ENCODE assay signal across 10 mouse cellular contexts in genomic region chr2:65441566-65441965, GRCm38 (mm10).
DNase-seq lines count a peak whose midpoint lies in the region; ATAC-seq and TF ChIP-seq lines count a peak whose summit lies in the region.
"Had no signal": no experiment of that assay in that cellular context is flagged by ENCODE, and none has a peak within 500 bp of the region (broad histone marks: within the 10 kb centered on the region; RNA-seq: fewer than 3 reads in every experiment).

No protein-coding gene starts in this region.

- ATAC-seq in intestine, embryonic 15.5 days = no peak
- no peak for ATAC-seq in CD4-positive, CD25-positive, alpha-beta regulatory T cell, adult 4 months

- peaks cover 5% of the 10 kb centered on the region for H3K4me1 ChIP-seq in heart, adult 2 months (ENCODE audit: control insufficient read depth, insufficient read depth, low read length)
- H3K4me1 ChIP-seq in heart, embryonic 10.5 days = peaks cover 12% of the 10 kb centered on the region; the same call in 1 of the 2 replicates
- no peaks in the 10 kb centered on the region for H3K4me1 ChIP-seq in intestine, embryonic 15.5 days (replicated peaks)
- H3K4me1 ChIP-seq: embryonic facial prominence, embryonic 13.5 days; limb, embryonic 12.5 days had no signal

- TF ChIP-seq POLR2A in heart, adult 2 months (IDR thresholded peaks at IDR 0.05; ENCODE audit: insufficient read depth, low read depth, low read length) = no peak
- TF ChIP-seq POLR2A in brain, embryonic 14.5 days (IDR thresholded peaks at IDR 0.05; ENCODE audit: borderline replicate concordance, extremely low read depth, insufficient read depth, insufficient read length, poor library complexity, severe bottlenecking) = no peak

- no peaks in the 10 kb centered on the region for H3K79me2 ChIP-seq in heart, adult 2 months (replicated peaks; ENCODE audit: control insufficient read depth, insufficient read depth, low read length)

- no peak overlapping the region for H3K9ac ChIP-seq in heart, adult 2 months (ENCODE audit: low read depth, low read length)
- no peak overlapping the region for H3K9ac ChIP-seq in intestine, embryonic 15.5 days
- H3K9ac ChIP-seq: embryonic facial prominence, embryonic 13.5 days; limb, embryonic 12.5 days had no signal

- no peak for TF ChIP-seq EP300 in heart, adult 2 months (IDR thresholded peaks at IDR 0.05; ENCODE audit: insufficient read depth, low read depth, low read length)

- TF ChIP-seq CTCF in heart, adult 2 months (IDR thresholded peaks at IDR 0.05) = no peak
- no peak for TF ChIP-seq CTCF in brain, embryonic 14.5 days (IDR thresholded peaks at IDR 0.05; ENCODE audit: borderline replicate concordance, extremely low read depth, insufficient read depth, insufficient read length)

- H3K9me3 ChIP-seq in heart, embryonic 10.5 days = no peaks in the 10 kb centered on the region
- H3K9me3 ChIP-seq in intestine, embryonic 15.5 days = no peaks in the 10 kb centered on the region
- H3K9me3 ChIP-seq: embryonic facial prominence, embryonic 13.5 days; limb, embryonic 12.5 days had no signal

- no peak overlapping the region for H3K4me2 ChIP-seq in intestine, embryonic 15.5 days (replicated peaks)
- H3K4me2 ChIP-seq: embryonic facial prominence, embryonic 13.5 days; limb, embryonic 12.5 days had no signal

- no peak overlapping the region for H3K4me3 ChIP-seq in heart, adult 2 months
- H3K4me3 ChIP-seq in heart, embryonic 10.5 days = no peak overlapping the region
- H3K4me3 ChIP-seq in intestine, embryonic 15.5 days (replicated peaks) = no peak overlapping the region
- H3K4me3 ChIP-seq: embryonic facial prominence, embryonic 13.5 days; limb, embryonic 12.5 days had no signal

- 8% methylated on average over 5 of the region's 5 CpGs for WGBS in heart, adult 2 months
- WGBS in heart, embryonic 10.5 days = 24% methylated on average over 5 of the region's 5 CpGs
- WGBS in intestine, embryonic 15.5 days = 24% methylated on average over 5 of the region's 5 CpGs

- intact Hi-C loops in heart, adult 2 months (cut with DNase I) = no loop called here

- peak overlapping the region; percentile 41 for H3K27ac ChIP-seq in heart, adult 2 months
- no peak overlapping the region for H3K27ac ChIP-seq in heart, embryonic 10.5 days
- H3K27ac ChIP-seq in intestine, embryonic 15.5 days = no peak overlapping the region
- H3K27ac ChIP-seq: embryonic facial prominence, embryonic 13.5 days; limb, embryonic 12.5 days had no signal

- H3K27me3 ChIP-seq in heart, adult 2 months (ENCODE audit: control insufficient read depth, insufficient read depth, low read length) = no peaks in the 10 kb centered on the region
- no peaks in the 10 kb centered on the region for H3K27me3 ChIP-seq in heart, embryonic 10.5 days (ENCODE audit: insufficient read depth, poor library complexity, severe bottlenecking)
- no peaks in the 10 kb centered on the region for H3K27me3 ChIP-seq in intestine, embryonic 15.5 days (replicated peaks)
- H3K27me3 ChIP-seq: embryonic facial prominence, embryonic 13.5 days; limb, embryonic 12.5 days had no signal

- peaks cover 2% of the 10 kb centered on the region; the same call in 1 of the 2 replicates for H3K36me3 ChIP-seq in heart, adult 2 months (ENCODE audit: control insufficient read depth, insufficient read depth, low read length)
- H3K36me3 ChIP-seq in heart, embryonic 10.5 days = no peaks in the 10 kb centered on the region
- no peaks in the 10 kb centered on the region for H3K36me3 ChIP-seq in intestine, embryonic 15.5 days
- H3K36me3 ChIP-seq: embryonic facial prominence, embryonic 13.5 days; limb, embryonic 12.5 days had no signal

- peak; percentile 25 to 49 for DNase-seq in heart, adult 2 months
- no peak for DNase-seq in heart, embryonic 10.5 days (ENCODE audit: low spot score)
- peak; percentile 89 for DNase-seq in 3T3-L1 (ENCODE audit: low read depth, low spot score)
- peak; percentile 31 for DNase-seq in brain, embryonic 14.5 days (ENCODE audit: low read depth)
- DNase-seq in kidney, postnatal 4 days = peak; percentile 8 to 9
- DNase-seq in gastrocnemius, postnatal 25 days = no peak

Comparison
In these comparisons a context has a peak if more than half of its experiments do, and no peak if none do; other contexts are left out.
1. DNase-seq: peak in heart, adult 2 months (2 of 2), 3T3-L1 (single experiment), brain, embryonic 14.5 days (single experiment) and kidney, postnatal 4 days (2 of 2); none in heart, embryonic 10.5 days (single experiment) and gastrocnemius, postnatal 25 days (single experiment).